Mouse (Mus musculus) liver, embryonic 14.5 days (tissue): Measurements from ENCODE around the gene BC028528. TPM values are rescaled to one million over a fixed set of nuclear protein-coding genes. Genes with fewer than 3 reads are reported as not detected.

ENCODE experiments used
- ATAC-seq: fragments of 200-750 bp; cut with Nextera tagmentation; 2 replicates; pipeline ENCODE4 v1.8.0; 2017; ENCODE audit warnings: moderate number of reproducible peaks, mild to moderate bottlenecking, moderate library complexity; ENCODE audit not compliant: insufficient read depth
- DNase-seq, 3 experiments: peaks; one replicate each; pipeline ENCODE4 v3.0.0-alpha.2; 2012 to 2013; ENCODE audit warnings: low read depth in 3 of 3, low spot score in 3 of 3
- H3K27ac ChIP-seq: fragments of 300-500 bp; sonication (generic); 2 replicates; pipeline ENCODE4 v1.5.1; 2014; ENCODE audit warnings: moderate library complexity, mild to moderate bottlenecking, control low read depth, inconsistent platforms
- H3K27me3 ChIP-seq: fragments of 300-500 bp; sonication (generic); 2 replicates; pipeline ENCODE4 v1.6.1; 2014; ENCODE audit warnings: mild to moderate bottlenecking, low read length, moderate library complexity; ENCODE audit not compliant: control insufficient read depth, insufficient read depth
- H3K36me3 ChIP-seq: fragments of 300-500 bp; sonication (generic); replicated peaks from 2 replicates; pipeline ENCODE4 v1.6.1; 2014; ENCODE audit warnings: low read depth; ENCODE audit not compliant: control insufficient read depth, insufficient read depth
- H3K4me1 ChIP-seq, 2 experiments: fragments of 200-500 bp in 1 of 2; fragments of 300-500 bp in 1 of 2; sonication (generic) in 1 of 2; replicated peaks; 2 replicates each; pipeline ENCODE4 v1.6.1; 2012 to 2014; ENCODE audit warnings: antibody characterized with exemption in 1 of 2, inconsistent platforms in 1 of 2, low read length in 1 of 2; ENCODE audit not compliant: control insufficient read depth in 2 of 2, insufficient read depth in 2 of 2
- H3K4me2 ChIP-seq: fragments of 300-500 bp; sonication (generic); 2 replicates; pipeline ENCODE4 v1.6.1; 2014; ENCODE audit warnings: low read depth, mild to moderate bottlenecking, control low read depth, moderate library complexity
- H3K4me3 ChIP-seq, 2 experiments: fragments of 200-500 bp in 1 of 2; fragments of 300-500 bp in 1 of 2; sonication (generic) in 1 of 2; 2 replicates each; pipeline ENCODE4 v1.5.1; 2012 to 2014; ENCODE audit warnings: low read depth in 2 of 2, low read length in 2 of 2, mild to moderate bottlenecking in 2 of 2, control low read depth in 1 of 2, inconsistent platforms in 1 of 2, moderate library complexity in 1 of 2; ENCODE audit not compliant: insufficient read depth in 1 of 2
- H3K9ac ChIP-seq: fragments of 300-500 bp; sonication (generic); replicated peaks from 2 replicates; pipeline ENCODE4 v1.6.1; 2014; ENCODE audit warnings: mild to moderate bottlenecking, control low read depth, moderate library complexity
- H3K9me3 ChIP-seq: fragments of 300-500 bp; sonication (generic); 2 replicates; pipeline ENCODE4 v1.6.1; 2016; ENCODE audit warnings: low read length, mixed read lengths; ENCODE audit not compliant: control insufficient read depth
- CTCF ChIP-seq: IDR thresholded peaks from 2 replicates; pipeline ENCODE4 v1.5.1; 2016; ENCODE audit warnings: antibody characterized with exemption, low read depth, control low read depth
- EP300 ChIP-seq: IDR thresholded peaks from 2 replicates; pipeline ENCODE4 v1.6.1; 2016; ENCODE audit warnings: antibody characterized with exemption, low read depth
- WGBS: fragments of 180-500 bp; shearing (Covaris S2); extraction: QIAGEN DNeasy Blood & Tissue Kit; methylation state at CpG from one replicate; pipeline ENCODE4 v1.1.7; 2014; ENCODE audit not compliant: insufficient replicate concordance; 5-methylcytosine and 5-hydroxymethylcytosine counted together
- polyA plus RNA-seq, 2 experiments: library from polyadenylated mRNA; depleted of rRNA in 1 of 2; stranded (reverse) in 1 of 2; unstranded in 1 of 2; fragments of >200 nt; fragmentation: Nextera tagmentation in 1 of 2; extraction: Ambion mirVana in 1 of 2; gene quantifications; 2 replicates each; pipeline versions ENCODE4 v1.2.1 to v1.2.3; 2012 to 2014

BC028528 gene
- polyA plus RNA-seq, 2 experiments = 5.1 TPM

DNA sequence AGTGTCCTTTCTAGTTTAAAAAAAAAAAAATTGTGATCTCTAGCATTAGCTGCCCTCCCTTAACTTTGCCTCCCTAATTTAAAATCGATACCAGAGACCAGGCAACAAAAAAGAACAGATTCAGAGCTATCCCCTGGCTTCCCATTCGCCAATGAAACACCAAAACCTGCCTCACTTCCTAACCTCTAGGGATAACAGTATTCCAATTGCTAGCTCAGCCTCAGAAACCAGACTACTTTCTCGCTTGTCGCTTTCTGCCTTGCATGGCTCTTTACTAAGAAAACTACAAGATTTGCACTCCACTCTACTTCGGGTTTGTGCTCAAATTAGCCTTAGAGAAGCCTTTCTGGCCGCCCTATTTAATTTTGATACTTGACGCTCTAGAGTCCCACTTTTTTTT is 35.7 kb downstream of the BC028528 start:
- Histone ChIP-seq H3K9ac (peak overlapping the region; percentile 77), H3K4me2 (peak overlapping the region; percentile 93), H3K4me3 (peak overlapping the region; percentile 63 to 87), H3K9me3 (no peaks in the 10 kb centered on the region), H3K4me1 (peaks cover 13 to 15% of the 10 kb centered on the region in 2 experiments), H3K27ac (peak overlapping the region; percentile 77), H3K27me3 (no peaks in the 10 kb centered on the region), H3K36me3 (peaks cover 20% of the 10 kb centered on the region)
- 36% methylated on average over 7 of the region's 7 CpGs for WGBS
- DNase-seq = no peak
- peak; percentile 2; the same call in 1 of the 2 replicates for ATAC-seq
- no peak for TF ChIP-seq EP300
- no peak for TF ChIP-seq CTCF

DNA sequence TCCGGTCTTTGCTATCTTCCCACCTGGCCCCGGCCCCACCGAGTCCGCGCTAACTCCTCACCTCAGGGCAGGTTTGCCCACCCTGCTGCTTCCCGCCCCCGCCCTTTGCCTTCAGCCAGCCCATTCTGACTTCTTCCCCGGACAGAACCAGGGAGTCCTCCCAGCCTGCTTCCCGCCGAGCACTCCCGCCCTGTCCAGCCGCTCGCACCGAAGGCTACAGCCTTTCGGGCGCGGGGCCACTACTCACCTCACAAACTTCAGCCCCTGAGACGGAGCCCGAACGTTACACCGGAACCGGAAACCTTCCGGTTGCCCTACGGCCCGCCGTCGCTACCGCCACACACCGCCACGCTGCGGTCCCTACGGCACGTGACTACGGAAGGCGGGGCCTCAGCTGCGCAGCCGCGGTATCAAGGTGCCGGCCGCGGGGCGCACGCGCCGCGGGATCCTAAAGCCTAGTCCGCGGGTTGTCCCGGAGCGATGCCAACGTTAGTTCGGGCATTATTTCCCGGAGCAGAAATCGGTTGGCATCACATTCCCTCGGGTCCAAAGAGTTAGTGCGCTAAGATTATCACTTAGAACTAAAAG is 36.2 kb downstream of the BC028528 start, which contains the start of gene Prpf3:
Gene Prpf3 (minus strand): TSS at position 384 of the 588 bp plus-strand sequence.
- Histone ChIP-seq H3K4me2 (peak within 1 kb of the TSS; percentile 93), H3K4me3 (peak within 1 kb of the TSS; percentile 87 to 99), H3K9me3 (no peaks in the 10 kb centered on the region), H3K9ac (peak within 1 kb of the TSS; percentile 77), H3K36me3 (peaks cover 24% of the 10 kb centered on the region), H3K27ac (peak within 1 kb of the TSS; percentile 77), H3K4me1 (peaks cover 18% of the 10 kb centered on the region in 2 experiments), H3K27me3 (no peaks in the 10 kb centered on the region)
- WGBS = under 1% methylated on average over 56 of the region's 56 CpGs
- ATAC-seq = peak; percentile 96
- DNase-seq = peak; percentile 83 to 86 (median 84)
- no peak for TF ChIP-seq EP300

DNA sequence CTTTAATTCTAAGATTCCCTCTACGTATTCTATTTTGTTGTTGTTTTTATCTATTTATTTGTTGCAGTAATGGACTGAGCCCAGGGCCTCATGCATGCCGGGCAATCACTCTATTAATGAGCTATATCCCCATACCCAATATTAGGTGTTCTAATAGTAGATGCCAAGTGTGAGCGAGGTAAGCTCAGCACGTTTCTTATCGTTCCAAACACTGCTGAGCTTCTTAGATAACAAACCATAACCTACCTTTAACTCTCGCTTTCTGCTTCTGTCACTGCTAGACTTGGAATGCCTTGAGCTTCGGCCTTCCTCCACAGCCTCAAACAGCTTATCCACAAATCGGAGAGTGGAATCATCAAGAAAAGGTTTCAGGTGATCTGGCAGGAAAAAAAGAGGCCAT is 40.5 kb downstream of the BC028528 start:
- Histone ChIP-seq H3K4me2 (peak overlapping the region; percentile 50), H3K9ac (peak overlapping the region; percentile 35), H3K4me3 (no peak overlapping the region), H3K27me3 (no peaks in the 10 kb centered on the region), H3K4me1 (peaks cover 18 to 22% of the 10 kb centered on the region in 2 experiments), H3K36me3 (peaks cover 61% of the 10 kb centered on the region), H3K9me3 (no peaks in the 10 kb centered on the region), H3K27ac (peak overlapping the region; percentile 42; the same call in 1 of the 2 replicates)
- DNase-seq (peak in 2 of 3 experiments; percentile 47 to 50), ATAC-seq (0 out of 2 replicates have a peak, but pooled peaks have one; percentile 12)
- 39% methylated on average over 8 of the region's 8 CpGs for WGBS
- TF ChIP-seq EP300 (peak; percentile 51), CTCF (no peak)

DNA sequence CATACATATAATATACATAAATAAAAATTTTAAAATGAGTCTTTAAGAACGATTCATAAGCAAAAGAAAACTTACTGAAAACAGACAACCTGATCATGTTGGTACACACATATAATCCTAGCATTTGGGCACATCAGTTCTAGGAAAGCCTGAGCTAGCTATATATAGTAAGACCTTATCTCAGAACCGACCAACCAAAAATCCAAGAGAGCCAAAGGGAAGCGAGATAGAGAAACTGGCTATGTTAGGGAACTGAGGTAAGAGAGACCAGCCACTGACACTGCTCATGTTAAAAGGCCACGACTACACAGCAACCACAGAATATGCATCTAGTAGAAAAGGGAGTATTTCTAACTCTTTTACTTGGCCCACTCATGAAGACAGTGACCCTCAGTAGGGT is 41.2 kb downstream of the BC028528 start:
- peak; percentile 34; the same call in 1 of the 2 replicates for ATAC-seq
- Histone ChIP-seq H3K27me3 (no peaks in the 10 kb centered on the region), H3K36me3 (peaks cover 68% of the 10 kb centered on the region), H3K4me2 (peak overlapping the region; percentile 50; the same call in 1 of the 2 replicates), H3K9me3 (no peaks in the 10 kb centered on the region), H3K27ac (no peak overlapping the region), H3K9ac (no peak overlapping the region; the same call in 1 of the 2 replicates), H3K4me1 (peaks cover 18 to 19% of the 10 kb centered on the region in 2 experiments), H3K4me3 (no peak overlapping the region)
- no peak for TF ChIP-seq CTCF
- TF ChIP-seq EP300 = no peak
- WGBS = 27% methylated on average over 4 of the region's 4 CpGs
- DNase-seq = no peak

DNA sequence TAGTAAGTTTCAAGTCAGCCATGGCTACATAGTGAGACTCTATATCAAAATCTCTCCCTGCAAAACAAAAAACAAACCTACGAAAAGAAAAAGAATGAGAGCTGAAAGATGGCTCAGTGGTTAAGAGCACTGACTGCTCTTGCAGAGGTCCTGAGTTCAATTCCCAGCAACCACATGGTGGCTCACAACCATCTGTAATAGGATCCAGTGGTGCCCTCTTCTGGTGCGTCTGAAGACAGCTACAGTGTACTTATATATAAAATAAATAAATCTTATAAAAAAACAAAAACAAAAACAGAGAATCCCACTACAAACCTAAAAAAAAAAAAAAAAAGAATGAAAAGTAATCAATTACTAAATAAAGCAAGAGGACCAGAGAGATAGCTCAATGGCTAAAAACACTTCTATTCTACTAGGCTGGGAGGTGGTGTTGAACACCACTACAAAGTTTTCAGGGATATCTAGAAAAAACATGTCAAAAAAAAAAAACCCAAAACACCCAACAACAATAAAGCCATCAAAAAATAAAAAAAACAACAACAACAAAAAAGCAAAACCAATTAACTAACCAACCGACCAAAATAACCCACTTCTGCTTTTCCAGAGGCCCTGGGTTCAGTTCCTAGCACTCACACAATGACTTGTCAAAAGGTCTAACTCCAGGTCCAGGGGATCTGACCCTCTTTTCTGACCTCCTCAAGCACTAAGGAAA is 49.1 kb downstream of the BC028528 start:
- WGBS = 69% methylated on average over 3 of the region's 3 CpGs
- ATAC-seq (no peak), DNase-seq (no peak)
- Histone ChIP-seq H3K4me3 (no peak overlapping the region), H3K27ac (no peak overlapping the region), H3K27me3 (no peaks in the 10 kb centered on the region), H3K4me2 (no peak overlapping the region), H3K9me3 (no peaks in the 10 kb centered on the region), H3K4me1 (peaks cover 2 to 7% of the 10 kb centered on the region in 2 experiments; a peak in 1 of 4 replicates), H3K36me3 (peaks cover 90% of the 10 kb centered on the region), H3K9ac (no peak overlapping the region)
- no peak for TF ChIP-seq EP300
- TF ChIP-seq CTCF = peak; percentile 20; the same call in 1 of the 2 replicates
